Mouse (Mus musculus): ENCODE results near the gene Itsn2. TPM values are rescaled to one million over a fixed set of nuclear protein-coding genes. Genes with fewer than 3 reads are reported as not detected.
"Not testable (repeated sequence)": the region's sequence is repeated elsewhere in the genome, so short reads cannot be mapped to it uniquely, and the experiment has no call there.

The Itsn2 gene
- 10 to 100 TPM; 78.3 to 82.6 TPM for total RNA-seq (2021)

GRCm38 (mm10) chr12:4592541-4593165 is at the start of gene Itsn2, which contains the start of gene Gm3625:
Itsn2 (plus strand) TSS chr12:4592638.
Gm3625 (minus strand) TSS chr12:4592927.
- DNase-seq (ENCODE audit: extremely low spot score in 1 of 2, low spot score in 1 of 2), result peak; percentile 60

GRCm38 (mm10) chr12:4544400-4544919 is 48.0 kb upstream of the Itsn2 start:
- no peak for DNase-seq (ENCODE audit: extremely low spot score in 1 of 2, low spot score in 1 of 2)

GRCm38 (mm10) chr12:4545425-4545824 is 47.0 kb upstream of the Itsn2 start:
- no peak for DNase-seq (ENCODE audit: extremely low spot score in 1 of 2, low spot score in 1 of 2)

GRCm38 (mm10) chr12:4546491-4546890 is 45.9 kb upstream of the Itsn2 start:
- DNase-seq (ENCODE audit: extremely low spot score in 1 of 2, low spot score in 1 of 2), result no peak

GRCm38 (mm10) chr12:4547557-4547956 is 44.9 kb upstream of the Itsn2 start:
- DNase-seq (ENCODE audit: extremely low spot score in 1 of 2, low spot score in 1 of 2), result no peak

- DNase-seq (ENCODE audit: extremely low spot score in 1 of 2, low spot score in 1 of 2), result peak; percentile 58 to 74
Observed at GRCm38 (mm10) chr12:4548053-4549013, 44.1 kb upstream of the Itsn2 start.

GRCm38 (mm10) chr12:4553704-4554103 is 38.7 kb upstream of the Itsn2 start:
- not testable (repeated sequence) for DNase-seq (ENCODE audit: extremely low spot score in 1 of 2, low spot score in 1 of 2)

GRCm38 (mm10) chr12:4555451-4555850 is 37.0 kb upstream of the Itsn2 start:
- no peak for DNase-seq (ENCODE audit: extremely low spot score in 1 of 2, low spot score in 1 of 2)

GRCm38 (mm10) chr12:4556891-4557290 is 35.5 kb upstream of the Itsn2 start:
- DNase-seq (ENCODE audit: extremely low spot score in 1 of 2, low spot score in 1 of 2), result no peak

- DNase-seq (ENCODE audit: extremely low spot score in 1 of 2, low spot score in 1 of 2), result no peak
Observed at GRCm38 (mm10) chr12:4557436-4557835, 35.0 kb upstream of the Itsn2 start.

- DNase-seq (ENCODE audit: extremely low spot score in 1 of 2, low spot score in 1 of 2), result no peak
Observed at GRCm38 (mm10) chr12:4558013-4558412, 34.4 kb upstream of the Itsn2 start.

GRCm38 (mm10) chr12:4558475-4559279 is 33.8 kb upstream of the Itsn2 start:
- no peak for DNase-seq (ENCODE audit: extremely low spot score in 1 of 2, low spot score in 1 of 2)

GRCm38 (mm10) chr12:4571864-4572263 is 20.6 kb upstream of the Itsn2 start:
- no peak for DNase-seq (ENCODE audit: extremely low spot score in 1 of 2, low spot score in 1 of 2)

GRCm38 (mm10) chr12:4574065-4574464 is 18.4 kb upstream of the Itsn2 start:
- DNase-seq (ENCODE audit: extremely low spot score in 1 of 2, low spot score in 1 of 2), result no peak

- no peak for DNase-seq (ENCODE audit: extremely low spot score in 1 of 2, low spot score in 1 of 2)
Observed at GRCm38 (mm10) chr12:4582326-4582725, 10.1 kb upstream of the Itsn2 start.

GRCm38 (mm10) chr12:4587846-4588245 is 4.6 kb upstream of the Itsn2 start:
- DNase-seq (ENCODE audit: extremely low spot score in 1 of 2, low spot score in 1 of 2), result no peak

- DNase-seq (ENCODE audit: extremely low spot score in 1 of 2, low spot score in 1 of 2), result no peak
Observed at GRCm38 (mm10) chr12:4588603-4589002, 3.8 kb upstream of the Itsn2 start.

- DNase-seq (ENCODE audit: extremely low spot score in 1 of 2, low spot score in 1 of 2), result no peak
Observed at GRCm38 (mm10) chr12:4592025-4592424, 413 bp upstream of the Itsn2 start.

- DNase-seq (ENCODE audit: extremely low spot score in 1 of 2, low spot score in 1 of 2), result peak; percentile 21 to 38
Observed at GRCm38 (mm10) chr12:4593166-4593929, 910 bp downstream of the Itsn2 start.

GRCm38 (mm10) chr12:4593930-4594391 is 1.5 kb downstream of the Itsn2 start:
- no peak for DNase-seq (ENCODE audit: extremely low spot score in 1 of 2, low spot score in 1 of 2)

All from layer of hippocampus, postnatal 25 days (tissue).